Comparison of ENCODE assay signal across 17 mouse cellular contexts in the genomic region with DNA sequence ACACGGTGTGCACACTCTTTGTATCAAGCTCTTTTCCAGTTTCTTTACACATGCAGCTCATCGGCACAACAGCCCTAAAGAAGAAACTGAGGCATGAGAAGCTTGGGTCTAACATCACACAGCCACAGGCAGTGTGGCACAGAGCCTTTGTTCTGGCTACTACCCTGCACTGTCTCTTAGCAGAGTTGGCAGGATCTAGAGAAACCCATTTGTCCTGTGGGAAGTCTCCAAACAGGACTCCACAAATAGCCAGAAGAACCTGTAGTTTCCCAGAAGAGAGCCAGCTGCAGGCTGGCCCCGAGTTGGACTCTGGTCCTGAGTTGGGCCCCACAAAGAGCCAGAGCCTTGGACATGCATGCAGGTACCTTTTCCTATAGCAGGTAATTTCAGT. TPM values are rescaled to one million over a fixed set of nuclear protein-coding genes. Genes with fewer than 3 reads are reported as not detected.
DNase-seq lines count a peak whose midpoint lies in the region; ATAC-seq lines count a peak whose summit lies in the region.
"Had no signal": no experiment of that assay in that cellular context is flagged by ENCODE, and none has a peak within 500 bp of the region (broad histone marks: within the 10 kb centered on the region; RNA-seq: fewer than 3 reads in every experiment).

No protein-coding gene starts in this region.

- H3K4me3 ChIP-seq in neural tube, embryonic 13.5 days = no peak overlapping the region
- H3K4me3 ChIP-seq: erythroblast, embryonic 14.5 days; heart, embryonic 13.5 days; left cerebral cortex, adult 2 months; limb, embryonic 13.5 days had no signal

- ATAC-seq in neural tube, embryonic 13.5 days (ENCODE audit: low read depth) = peak; percentile 44; the same call in 1 of the 2 replicates
- peak; percentile 7; the same call in 1 of the 2 replicates for ATAC-seq in megakaryocyte-erythroid progenitor cell, adult 5-6 weeks (replicated peaks; ENCODE audit: low FRiP score, low TSS enrichment, poor library complexity, severe bottlenecking)
- ATAC-seq in monocyte, adult 5-6 weeks (replicated peaks; ENCODE audit: insufficient number of reproducible peaks, low FRiP score, low TSS enrichment, poor library complexity, severe bottlenecking) = no peak
- ATAC-seq: Patski had no signal

- intact Hi-C loops in left cerebral cortex, postnatal 36 days (cut with DNase I) = no loop called here

- H3K27me3 ChIP-seq in neural tube, embryonic 13.5 days = no peaks in the 10 kb centered on the region
- H3K27me3 ChIP-seq: heart, embryonic 13.5 days; limb, embryonic 13.5 days had no signal

- H3K27ac ChIP-seq in neural tube, embryonic 13.5 days (replicated peaks) = peak overlapping the region; percentile 78
- H3K27ac ChIP-seq: heart, embryonic 13.5 days; limb, embryonic 13.5 days; stomach, postnatal 0 days had no signal

- no peaks in the 10 kb centered on the region for H3K36me3 ChIP-seq in neural tube, embryonic 13.5 days
- H3K36me3 ChIP-seq: heart, embryonic 13.5 days; limb, embryonic 13.5 days had no signal

- peaks cover 42% of the 10 kb centered on the region for H3K4me1 ChIP-seq in neural tube, embryonic 13.5 days (replicated peaks)

- H3K9me3 ChIP-seq in neural tube, embryonic 13.5 days = no peaks in the 10 kb centered on the region
- H3K9me3 ChIP-seq: heart, embryonic 13.5 days; limb, embryonic 13.5 days had no signal

- DNase-seq in cerebellum, adult 8-10 months = peak; percentile 41
- no peak for DNase-seq in cerebellum, adult 9-11 months
- DNase-seq in neural tube, embryonic 10.5 days (ENCODE audit: extremely low spot score, low spot score) = no peak
- no peak for DNase-seq in left cerebral cortex, postnatal 36 days (ENCODE audit: low spot score in 2 of 2)
- DNase-seq in testis, postnatal 14 days (ENCODE audit: low spot score) = no peak
- DNase-seq: kidney, adult 8-10 months; kidney, postnatal 36 days; thymus, postnatal 36 days had no signal

- no peak overlapping the region for H3K4me2 ChIP-seq in neural tube, embryonic 13.5 days
- H3K4me2 ChIP-seq: heart, embryonic 13.5 days; limb, embryonic 13.5 days had no signal

- WGBS in neural tube, embryonic 13.5 days = 84% methylated on average over 3 of the region's 3 CpGs

- H3K9ac ChIP-seq in neural tube, embryonic 13.5 days = no peak overlapping the region
- H3K9ac ChIP-seq: limb, embryonic 13.5 days had no signal

RNA-seq across cellular contexts. Expression of gene Gsg1l, which starts 49.9 kb away (rescaled TPM):
- 11.1 and 14.2 TPM in 2 replicates for polyA plus RNA-seq in neural tube, embryonic 13.5 days (2015; fragmentation: Nextera tagmentation; extraction: Ambion mirVana)
- not detected in 2 replicates for total RNA-seq in megakaryocyte-erythroid progenitor cell, adult 5-6 weeks (2014; fragmentation: Nextera tagmentation)
- not detected in 2 replicates for total RNA-seq in megakaryocyte-erythroid progenitor cell, adult 5-6 weeks (2017)
- 10 to 100 TPM; 78.1 to 85.0 TPM for total RNA-seq in left cerebral cortex, postnatal 36 days (2021)
- not detected in 3 replicates for total RNA-seq in monocyte, adult 5-6 weeks (2017)
- polyA plus RNA-seq: erythroblast, embryonic 14.5 days; Patski had no signal

Comparison
In these comparisons a context has a peak if more than half of its experiments do, and no peak if none do; other contexts are left out.
1. RNA of gene Gsg1l, which starts 49.9 kb away (total RNA-seq): 78.1 to 85.0 TPM in left cerebral cortex, postnatal 36 days; not detected in megakaryocyte-erythroid progenitor cell, adult 5-6 weeks and not detected in monocyte, adult 5-6 weeks; every median in the first group is over 10 times any median in the second.